Mouse (Mus musculus) midbrain, embryonic 10.5 days (tissue): ENCODE data around the gene Spn. TPM values are rescaled to one million over a fixed set of nuclear protein-coding genes. Genes with fewer than 3 reads are reported as not detected.

Experiments
- DNase-seq: peaks from one replicate; pipeline ENCODE4 v3.0.0-alpha.2; 2017; ENCODE audit warnings: low spot score
- H3K27ac ChIP-seq: fragments of 300-500 bp; sonication (generic); replicated peaks from 2 replicates; pipeline ENCODE4 v1.5.1; 2016; ENCODE audit warnings: mild to moderate bottlenecking
- H3K27me3 ChIP-seq: fragments of 300-500 bp; sonication (generic); 2 replicates; pipeline ENCODE4 v1.6.1; 2016; ENCODE audit warnings: low read depth, mild to moderate bottlenecking; ENCODE audit not compliant: poor library complexity, severe bottlenecking
- H3K36me3 ChIP-seq: fragments of 300-500 bp; sonication (generic); 2 replicates; pipeline ENCODE4 v1.6.1; 2016; ENCODE audit warnings: mild to moderate bottlenecking, moderate library complexity
- H3K4me1 ChIP-seq: fragments of 300-500 bp; sonication (generic); 2 replicates; pipeline ENCODE4 v1.6.1; 2016
- H3K4me3 ChIP-seq: fragments of 300-500 bp; sonication (generic); 2 replicates; pipeline ENCODE4 v1.5.1; 2016; ENCODE audit warnings: mild to moderate bottlenecking, moderate library complexity
- H3K9me3 ChIP-seq: fragments of 300-500 bp; sonication (generic); replicated peaks from 2 replicates; pipeline ENCODE4 v1.6.1; 2016; ENCODE audit warnings: mild to moderate bottlenecking
- WGBS: fragments of 180-500 bp; shearing (Covaris S2); methylation state at CpG from one replicate; pipeline ENCODE4 v1.1.7; 2016; 5-methylcytosine and 5-hydroxymethylcytosine counted together
- polyA plus RNA-seq: library from polyadenylated mRNA; unstranded; fragments of >200 nt; fragmentation: Nextera tagmentation; extraction: Ambion mirVana; gene quantifications from 2 replicates; pipeline ENCODE4 v1.2.1, GENCODE M21; 2016

Gene Spn
- polyA plus RNA-seq, 1 experiment from 2014 or later, result 0.10 TPM

- WGBS, result 59% methylated on average over 9 of the region's 9 CpGs
- Histone ChIP-seq H3K36me3 (no peaks in the 10 kb centered on the region), H3K9me3 (no peaks in the 10 kb centered on the region), H3K27me3 (no peaks in the 10 kb centered on the region), H3K27ac (no peak overlapping the region), H3K4me1 (peaks cover 20% of the 10 kb centered on the region), H3K4me3 (no peak overlapping the region)
- no peak for DNase-seq
These were observed 24.6 kb downstream of the Spn start for GRCm38 (mm10) chr7:127112921-127113597.

- H3K27me3 ChIP-seq, result no peaks in the 10 kb centered on the region
- no peak overlapping the region for H3K27ac ChIP-seq
- no peak for DNase-seq
- H3K36me3 ChIP-seq, result no peaks in the 10 kb centered on the region
- H3K4me1 ChIP-seq, result peaks cover 14% of the 10 kb centered on the region
- no peaks in the 10 kb centered on the region for H3K9me3 ChIP-seq
- WGBS, result 84% methylated on average over 12 of the region's 12 CpGs
- H3K4me3 ChIP-seq, result no peak overlapping the region
These were observed 25.3 kb downstream of the Spn start for GRCm38 (mm10) chr7:127112251-127112841.

GRCm38 (mm10) chr7:127111461-127111860 lies 26.2 kb downstream of the Spn start:
- H3K4me1 ChIP-seq, result peaks cover 14% of the 10 kb centered on the region
- H3K4me3 ChIP-seq, result no peak overlapping the region
- 48% methylated on average over 6 of the region's 6 CpGs for WGBS
- no peaks in the 10 kb centered on the region for H3K9me3 ChIP-seq
- no peaks in the 10 kb centered on the region for H3K27me3 ChIP-seq
- H3K27ac ChIP-seq, result no peak overlapping the region
- no peaks in the 10 kb centered on the region for H3K36me3 ChIP-seq
- peak; percentile 65 for DNase-seq

- peak; percentile 76 for DNase-seq
- Histone ChIP-seq H3K9me3 (no peaks in the 10 kb centered on the region), H3K36me3 (no peaks in the 10 kb centered on the region), H3K4me1 (peaks cover 16% of the 10 kb centered on the region), H3K27me3 (no peaks in the 10 kb centered on the region), H3K4me3 (0 out of 2 replicates have a peak overlapping the region, but pooled peaks have one; percentile 9), H3K27ac (peak overlapping the region; percentile 17; the same call in 1 of the 2 replicates)
- WGBS, result 55% methylated on average over 18 of the region's 18 CpGs
These were observed 27.2 kb downstream of the Spn start for GRCm38 (mm10) chr7:127110239-127111007.

GRCm38 (mm10) chr7:127105551-127105950 lies 32.1 kb downstream of the Spn start:
- WGBS, result 72% methylated on average over 7 of the region's 7 CpGs
- Histone ChIP-seq H3K4me1 (peaks cover 18% of the 10 kb centered on the region), H3K36me3 (no peaks in the 10 kb centered on the region), H3K27me3 (no peaks in the 10 kb centered on the region), H3K4me3 (no peak overlapping the region), H3K9me3 (no peaks in the 10 kb centered on the region), H3K27ac (peak overlapping the region; percentile 90)
- DNase-seq, result no peak

GRCm38 (mm10) chr7:127104560-127105332 lies 32.9 kb downstream of the Spn start:
- peak overlapping the region; percentile 90 for H3K27ac ChIP-seq
- peaks cover 15% of the 10 kb centered on the region for H3K4me1 ChIP-seq
- H3K27me3 ChIP-seq, result no peaks in the 10 kb centered on the region
- no peaks in the 10 kb centered on the region for H3K36me3 ChIP-seq
- peak overlapping the region; percentile 52 for H3K4me3 ChIP-seq
- 19% methylated on average over 17 of the region's 17 CpGs for WGBS
- peak; percentile 85 for DNase-seq
- H3K9me3 ChIP-seq, result no peaks in the 10 kb centered on the region

- Histone ChIP-seq H3K4me1 (peaks cover 15% of the 10 kb centered on the region), H3K27me3 (no peaks in the 10 kb centered on the region), H3K9me3 (no peaks in the 10 kb centered on the region), H3K36me3 (no peaks in the 10 kb centered on the region), H3K4me3 (0 out of 2 replicates have a peak overlapping the region, but pooled peaks have one; percentile 52), H3K27ac (peak overlapping the region; percentile 90)
- DNase-seq, result no peak
- WGBS, result 73% methylated on average over 6 of the region's 6 CpGs
These were observed 33.7 kb downstream of the Spn start for GRCm38 (mm10) chr7:127103960-127104359.

- Histone ChIP-seq H3K27ac (no peak overlapping the region), H3K36me3 (no peaks in the 10 kb centered on the region), H3K27me3 (no peaks in the 10 kb centered on the region), H3K9me3 (no peaks in the 10 kb centered on the region), H3K4me3 (no peak overlapping the region), H3K4me1 (peaks cover 15% of the 10 kb centered on the region)
- 77% methylated on average over 6 of the region's 6 CpGs for WGBS
- no peak for DNase-seq
These were observed 35.5 kb downstream of the Spn start for GRCm38 (mm10) chr7:127102148-127102547.

- Histone ChIP-seq H3K36me3 (no peaks in the 10 kb centered on the region), H3K4me1 (peaks cover 15% of the 10 kb centered on the region), H3K9me3 (no peaks in the 10 kb centered on the region), H3K27ac (no peak overlapping the region), H3K27me3 (no peaks in the 10 kb centered on the region), H3K4me3 (no peak overlapping the region)
- no peak for DNase-seq
- 64% methylated on average over 2 of the region's 2 CpGs for WGBS
These were observed 36.1 kb downstream of the Spn start for GRCm38 (mm10) chr7:127101451-127102016.

- H3K36me3 ChIP-seq, result no peaks in the 10 kb centered on the region
- WGBS, result 86% methylated on average over 4 of the region's 4 CpGs
- H3K27me3 ChIP-seq, result no peaks in the 10 kb centered on the region
- H3K27ac ChIP-seq, result no peak overlapping the region
- no peak for DNase-seq
- peaks cover 4% of the 10 kb centered on the region for H3K4me1 ChIP-seq
- H3K9me3 ChIP-seq, result no peaks in the 10 kb centered on the region
- no peak overlapping the region for H3K4me3 ChIP-seq
These were observed 38.1 kb downstream of the Spn start for GRCm38 (mm10) chr7:127099528-127099927.

GRCm38 (mm10) chr7:127098950-127099349 lies 38.7 kb downstream of the Spn start:
- no peaks in the 10 kb centered on the region for H3K9me3 ChIP-seq
- no peak overlapping the region for H3K4me3 ChIP-seq
- no peaks in the 10 kb centered on the region for H3K27me3 ChIP-seq
- H3K4me1 ChIP-seq, result no peaks in the 10 kb centered on the region; the same call in 1 of the 2 replicates
- 87% methylated on average over 4 of the region's 4 CpGs for WGBS
- DNase-seq, result no peak
- no peak overlapping the region for H3K27ac ChIP-seq
- no peaks in the 10 kb centered on the region for H3K36me3 ChIP-seq

GRCm38 (mm10) chr7:127098521-127098920 lies 39.1 kb downstream of the Spn start:
- 89% methylated on average over 5 of the region's 5 CpGs for WGBS
- DNase-seq, result no peak

More at GRCm38 (mm10) chr7:127098521-127098920, 39.1 kb downstream of the Spn start:
- no peak overlapping the region for H3K4me3 ChIP-seq
- no peaks in the 10 kb centered on the region for H3K4me1 ChIP-seq
- H3K27me3 ChIP-seq, result no peaks in the 10 kb centered on the region
- no peaks in the 10 kb centered on the region for H3K36me3 ChIP-seq
- H3K27ac ChIP-seq, result no peak overlapping the region
- no peaks in the 10 kb centered on the region for H3K9me3 ChIP-seq
